In genomic region chr16:8761005-8761404, GRCm38 (mm10) we compare ENCODE assay signal across 13 mouse cellular contexts.
"Had no signal": no experiment of that assay in that cellular context is flagged by ENCODE, and none has a peak within 500 bp of the region (broad histone marks: within the 10 kb centered on the region; RNA-seq: fewer than 3 reads in every experiment).

No protein-coding gene starts in this region.

- DNase-seq: kidney, adult 2 months; kidney, postnatal 25 days; lung, embryonic 14.5 days; lung, postnatal 10 days; lung, postnatal 4 days; right cerebral cortex, postnatal 14 days; thymus, postnatal 36 days had no signal

- H3K27ac ChIP-seq: left cerebral cortex, adult 2 months; limb, embryonic 10.5 days; midbrain, embryonic 15.5 days; neural tube, embryonic 13.5 days had no signal

- H3K4me3 ChIP-seq: left cerebral cortex, adult 2 months; limb, embryonic 10.5 days; midbrain, embryonic 15.5 days; neural tube, embryonic 13.5 days had no signal

- H3K4me1 ChIP-seq: limb, embryonic 10.5 days; midbrain, embryonic 15.5 days had no signal

- H3K9ac ChIP-seq: lung, embryonic 14.5 days; midbrain, embryonic 15.5 days; neural tube, embryonic 13.5 days had no signal

- H3K9me3 ChIP-seq: limb, embryonic 10.5 days; midbrain, embryonic 15.5 days; neural tube, embryonic 13.5 days had no signal

- H3K36me3 ChIP-seq: limb, embryonic 10.5 days; midbrain, embryonic 15.5 days; neural tube, embryonic 13.5 days had no signal

- ATAC-seq: intestine, embryonic 16.5 days; midbrain, embryonic 15.5 days had no signal

- H3K27me3 ChIP-seq: midbrain, embryonic 15.5 days; neural tube, embryonic 13.5 days had no signal

- H3K4me2 ChIP-seq: lung, embryonic 14.5 days; midbrain, embryonic 11.5 days; midbrain, embryonic 15.5 days; neural tube, embryonic 13.5 days had no signal
